Mouse (Mus musculus): ENCODE data around the gene Gm10203. TPM values are rescaled to one million over a fixed set of nuclear protein-coding genes. Genes with fewer than 3 reads are reported as not detected.

Gm10203 gene
- total RNA-seq, 2 experiments from 2014 or later = not detected

- DNase-seq (ENCODE audit: low spot score in 2 of 2) = no peak
These were observed 49.1 kb downstream of the Gm10203 start for GRCm38 (mm10) chr6:149179064-149179463.

Other genes starting within 250 kb of the Gm10203 start
- gene Caprin2, start 233.9 kb upstream of the Gm10203 start, total RNA-seq (2021) = 1 to 10 TPM; 7.2 TPM
- gene Sinhcaf, start 183.7 kb upstream of the Gm10203 start, total RNA-seq (2021) = 1 to 10 TPM; 1.8 to 3.2 TPM
- gene Dennd5b, start 28.5 kb upstream of the Gm10203 start, total RNA-seq (2021) = 10 to 100 TPM; 46.7 to 49.3 TPM
- gene Etfbkmt, start 9.7 kb downstream of the Gm10203 start, total RNA-seq (2021) = 1 to 10 TPM; 2.9 to 3.6 TPM
- 10 to 100 TPM; 24.7 to 26.6 TPM for gene Amn1, start 58.5 kb downstream of the Gm10203 start, total RNA-seq (2021)
- 10 to 100 TPM; 15.3 to 16.8 TPM for gene Resf1, start 179.2 kb downstream of the Gm10203 start, total RNA-seq (2021)

Data from layer of hippocampus, adult 18-20 months (tissue).